Mouse (Mus musculus) forebrain, embryonic 14.5 days (tissue): Measurements from ENCODE around the gene Sart3. TPM values are rescaled to one million over a fixed set of nuclear protein-coding genes. Genes with fewer than 3 reads are reported as not detected.
A peak's percentile ranks its signal among the peaks of the same experiment; 100 is the strongest.

Source experiments
- ATAC-seq: fragments of 200-750 bp; cut with Nextera tagmentation; 2 replicates; pipeline ENCODE4 v1.8.0; 2017; ENCODE audit warnings: mild to moderate bottlenecking, moderate library complexity
- DNase-seq: peaks from one replicate; pipeline ENCODE4 v3.0.0-alpha.2; 2015; ENCODE audit warnings: low spot score
- H3K27ac ChIP-seq: fragments of 300-500 bp; sonication (generic); 2 replicates; pipeline ENCODE4 v1.5.1; 2014; ENCODE audit warnings: low read depth, mild to moderate bottlenecking, control low read depth, low read length, moderate library complexity
- H3K27me3 ChIP-seq: fragments of 300-500 bp; sonication (generic); replicated peaks from 2 replicates; pipeline ENCODE4 v1.6.1; 2014; ENCODE audit warnings: low read length, control low read depth, mixed read lengths; ENCODE audit not compliant: control insufficient read depth, insufficient read depth
- H3K36me3 ChIP-seq: fragments of 300-500 bp; sonication (generic); 2 replicates; pipeline ENCODE4 v1.6.1; 2014; ENCODE audit warnings: low read length, control low read depth; ENCODE audit not compliant: control insufficient read depth, insufficient read depth
- H3K4me1 ChIP-seq: fragments of 300-500 bp; sonication (generic); 2 replicates; pipeline ENCODE4 v1.6.1; 2014; ENCODE audit warnings: antibody characterized with exemption, low read length, control low read depth; ENCODE audit not compliant: control insufficient read depth, insufficient read depth
- H3K4me2 ChIP-seq: fragments of 300-500 bp; sonication (generic); 2 replicates; pipeline ENCODE4 v1.6.1; 2014; ENCODE audit warnings: mild to moderate bottlenecking, control low read depth, low read length
- H3K4me3 ChIP-seq: fragments of 300-500 bp; sonication (generic); 2 replicates; pipeline ENCODE4 v1.5.1; 2014; ENCODE audit warnings: low read depth, low read length, control low read depth
- H3K9ac ChIP-seq: fragments of 300-500 bp; sonication (generic); 2 replicates; pipeline ENCODE4 v1.6.1; 2014; ENCODE audit warnings: mild to moderate bottlenecking, low read length, control low read depth, moderate library complexity
- H3K9me3 ChIP-seq: fragments of 300-500 bp; sonication (generic); replicated peaks from 2 replicates; pipeline ENCODE4 v1.6.1; 2016; ENCODE audit warnings: low read length, control low read depth, mixed read lengths; ENCODE audit not compliant: control insufficient read depth
- WGBS: fragments of 180-500 bp; shearing (Covaris S2); extraction: QIAGEN DNeasy Blood & Tissue Kit; methylation state at CpG from one replicate; pipeline ENCODE4 v1.1.7; 2014; 5-methylcytosine and 5-hydroxymethylcytosine counted together
- polyA plus RNA-seq: library from polyadenylated mRNA; unstranded; fragments of >200 nt; fragmentation: Nextera tagmentation; extraction: Ambion mirVana; gene quantifications from 2 replicates; pipeline ENCODE4 v1.2.1, GENCODE M21; 2014

Sart3 gene
- polyA plus RNA-seq, 1 experiment from 2014 or later, result 27.3 TPM

- Histone ChIP-seq H3K4me3 (no peak overlapping the region), H3K4me1 (no peaks in the 10 kb centered on the region), H3K36me3 (no peaks in the 10 kb centered on the region), H3K9ac (no peak overlapping the region), H3K4me2 (no peak overlapping the region), H3K9me3 (no peaks in the 10 kb centered on the region), H3K27me3 (no peaks in the 10 kb centered on the region), H3K27ac (no peak overlapping the region)
- WGBS, result 93% methylated on average over 4 of the region's 4 CpGs
- ATAC-seq (no peak), DNase-seq (no peak)
Measured at GRCm38 (mm10) chr5:113810111-113810510, 37.8 kb upstream of the Sart3 start.

- Histone ChIP-seq H3K4me2 (no peak overlapping the region), H3K36me3 (no peaks in the 10 kb centered on the region), H3K9ac (no peak overlapping the region), H3K27me3 (no peaks in the 10 kb centered on the region), H3K9me3 (no peaks in the 10 kb centered on the region), H3K4me3 (no peak overlapping the region), H3K27ac (no peak overlapping the region), H3K4me1 (no peaks in the 10 kb centered on the region)
- ATAC-seq, result no peak
- WGBS, result 94% methylated on average over 2 of the region's 2 CpGs
- DNase-seq, result no peak
Measured at GRCm38 (mm10) chr5:113808177-113808576, 35.9 kb upstream of the Sart3 start.

- no peaks in the 10 kb centered on the region for H3K9me3 ChIP-seq
- WGBS, result 70% methylated on average over 9 of the region's 9 CpGs
- no peak overlapping the region for H3K4me3 ChIP-seq
- H3K36me3 ChIP-seq, result no peaks in the 10 kb centered on the region
- DNase-seq, result no peak
- H3K4me2 ChIP-seq, result no peak overlapping the region
- H3K27me3 ChIP-seq, result no peaks in the 10 kb centered on the region
- no peak overlapping the region for H3K27ac ChIP-seq
- no peaks in the 10 kb centered on the region for H3K4me1 ChIP-seq
- no peak for ATAC-seq
- no peak overlapping the region for H3K9ac ChIP-seq
Measured at GRCm38 (mm10) chr5:113807712-113808111, 35.4 kb upstream of the Sart3 start.

- DNase-seq (no peak), ATAC-seq (no peak)
- 50% methylated on average over 10 of the region's 10 CpGs for WGBS
- H3K36me3 ChIP-seq, result no peaks in the 10 kb centered on the region
- no peak overlapping the region for H3K4me2 ChIP-seq
- no peak overlapping the region for H3K27ac ChIP-seq
- no peaks in the 10 kb centered on the region for H3K4me1 ChIP-seq
- no peaks in the 10 kb centered on the region for H3K27me3 ChIP-seq
- no peak overlapping the region for H3K9ac ChIP-seq
- H3K9me3 ChIP-seq, result no peaks in the 10 kb centered on the region
- no peak overlapping the region for H3K4me3 ChIP-seq
Measured at GRCm38 (mm10) chr5:113806414-113806813, 34.1 kb upstream of the Sart3 start.

GRCm38 (mm10) chr5:113805301-113805700, 33.0 kb upstream of the Sart3 start:
- 90% methylated on average over 9 of the region's 9 CpGs for WGBS
- no peaks in the 10 kb centered on the region; the same call in 1 of the 2 replicates for H3K4me1 ChIP-seq
- H3K4me3 ChIP-seq, result no peak overlapping the region
- H3K4me2 ChIP-seq, result no peak overlapping the region
- DNase-seq, result no peak
- no peak for ATAC-seq
- H3K9ac ChIP-seq, result no peak overlapping the region
- H3K27ac ChIP-seq, result no peak overlapping the region
- H3K36me3 ChIP-seq, result no peaks in the 10 kb centered on the region
- H3K27me3 ChIP-seq, result no peaks in the 10 kb centered on the region
- H3K9me3 ChIP-seq, result no peaks in the 10 kb centered on the region

- 63% methylated on average over 7 of the region's 7 CpGs for WGBS
- Histone ChIP-seq H3K4me3 (no peak overlapping the region), H3K36me3 (no peaks in the 10 kb centered on the region), H3K27me3 (no peaks in the 10 kb centered on the region), H3K4me1 (no peaks in the 10 kb centered on the region; the same call in 1 of the 2 replicates), H3K27ac (no peak overlapping the region), H3K9me3 (no peaks in the 10 kb centered on the region), H3K9ac (no peak overlapping the region), H3K4me2 (no peak overlapping the region)
- ATAC-seq (no peak), DNase-seq (no peak)
Measured at GRCm38 (mm10) chr5:113804395-113804966, 32.2 kb upstream of the Sart3 start.

- H3K9me3 ChIP-seq, result no peaks in the 10 kb centered on the region
- no peaks in the 10 kb centered on the region; the same call in 1 of the 2 replicates for H3K27me3 ChIP-seq
- no peak within 1 kb of the TSS for H3K27ac ChIP-seq
- DNase-seq (peak; percentile 70), ATAC-seq (peak; percentile 78)
- H3K9ac ChIP-seq, result 0 out of 2 replicates have a peak within 1 kb of the TSS, but pooled peaks have one; percentile 21
- H3K36me3 ChIP-seq, result no peaks in the 10 kb centered on the region
- WGBS, result 3% methylated on average over 11 of the region's 11 CpGs
- H3K4me2 ChIP-seq, result no peak within 1 kb of the TSS
- H3K4me3 ChIP-seq, result no peak within 1 kb of the TSS
- no peaks in the 10 kb centered on the region; the same call in 1 of the 2 replicates for H3K4me1 ChIP-seq
Measured at GRCm38 (mm10) chr5:113800280-113800679, 28.0 kb upstream of the Sart3 start, which contains the start of gene Tmem119. Tmem119 (minus strand) TSS chr5:113800516.

GRCm38 (mm10) chr5:113799691-113800090, 27.4 kb upstream of the Sart3 start:
- WGBS, result 48% methylated on average over 5 of the region's 5 CpGs
- 0 out of 2 replicates have a peak overlapping the region, but pooled peaks have one; percentile 21 for H3K9ac ChIP-seq
- peak; percentile 23; the same call in 1 of the 2 replicates for ATAC-seq
- H3K36me3 ChIP-seq, result no peaks in the 10 kb centered on the region
- no peak for DNase-seq
- H3K27ac ChIP-seq, result no peak overlapping the region
- no peak overlapping the region for H3K4me2 ChIP-seq
- no peaks in the 10 kb centered on the region; the same call in 1 of the 2 replicates for H3K27me3 ChIP-seq
- H3K9me3 ChIP-seq, result no peaks in the 10 kb centered on the region
- no peak overlapping the region for H3K4me3 ChIP-seq
- H3K4me1 ChIP-seq, result no peaks in the 10 kb centered on the region; the same call in 1 of the 2 replicates

- Histone ChIP-seq H3K27me3 (no peaks in the 10 kb centered on the region; the same call in 1 of the 2 replicates), H3K9ac (no peak overlapping the region), H3K27ac (no peak overlapping the region), H3K4me2 (no peak overlapping the region), H3K4me3 (no peak overlapping the region), H3K9me3 (no peaks in the 10 kb centered on the region), H3K36me3 (no peaks in the 10 kb centered on the region), H3K4me1 (no peaks in the 10 kb centered on the region; the same call in 1 of the 2 replicates)
- no peak for ATAC-seq
- 88% methylated on average over 9 of the region's 9 CpGs for WGBS
- DNase-seq, result no peak
Measured at GRCm38 (mm10) chr5:113798525-113798924, 26.2 kb upstream of the Sart3 start.
